Mouse (Mus musculus) c-Kit-positive CD71-positive TER-119-positive erythroid progenitor cells, embryonic 14.5 days (primary cell): Measurements from ENCODE around the gene Ddc.
A peak's percentile ranks its signal among the peaks of the same experiment; 100 is the strongest.

ENCODE experiments used
- DNase-seq: peaks from one replicate; pipeline ENCODE4 v3.0.0-alpha.2; 2013; ENCODE audit warnings: low spot score

The Ddc gene

GRCm38 (mm10) chr11:11823980-11824911 lies 73.7 kb downstream of the Ddc start:
- DNase-seq: no peak

DNA sequence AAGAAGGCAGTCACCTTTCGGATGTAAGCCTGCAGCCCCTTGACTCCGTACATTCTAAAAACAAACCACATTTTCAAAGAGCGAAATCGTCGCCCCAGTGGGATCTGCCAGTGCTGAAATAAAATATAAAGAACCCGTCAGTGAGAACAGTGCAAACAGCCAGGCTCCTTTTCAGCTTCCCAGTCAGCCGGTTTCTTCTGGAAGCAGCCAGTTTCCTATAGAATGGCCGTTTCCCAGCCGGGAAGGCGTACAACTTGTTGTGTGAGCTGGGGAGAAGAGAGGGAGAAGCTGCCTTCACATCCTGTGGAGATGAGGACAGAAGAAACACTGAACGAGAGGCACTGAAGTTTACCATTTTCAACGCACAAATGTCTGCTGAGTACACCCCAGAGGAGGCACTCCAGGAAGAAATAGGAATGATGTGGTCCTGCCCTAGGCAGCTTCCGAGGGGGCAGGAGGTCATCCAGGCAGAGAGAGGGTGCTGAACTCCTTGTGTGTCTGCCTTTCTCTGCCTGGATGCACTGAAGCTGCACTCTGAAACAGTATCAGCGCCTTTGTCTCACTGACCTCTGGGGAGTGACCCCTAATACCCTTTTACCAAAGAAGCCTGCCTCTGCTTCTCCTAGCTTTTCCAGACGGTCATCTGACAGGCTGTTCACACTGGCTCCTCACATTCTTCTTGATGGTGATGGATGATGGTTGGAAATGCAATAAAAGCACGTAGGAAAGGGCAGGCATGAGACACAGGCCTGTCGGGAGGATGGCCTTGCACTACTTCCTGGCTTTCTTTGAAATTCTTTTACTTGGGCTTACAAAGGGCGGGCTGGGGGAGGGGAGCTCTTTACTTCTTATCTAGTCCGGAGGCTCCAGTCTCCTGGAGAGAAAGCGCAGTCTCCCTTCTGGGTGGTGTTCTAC lies 75.5 kb downstream of the Ddc start:
- DNase-seq: peak; percentile 57

DNA sequence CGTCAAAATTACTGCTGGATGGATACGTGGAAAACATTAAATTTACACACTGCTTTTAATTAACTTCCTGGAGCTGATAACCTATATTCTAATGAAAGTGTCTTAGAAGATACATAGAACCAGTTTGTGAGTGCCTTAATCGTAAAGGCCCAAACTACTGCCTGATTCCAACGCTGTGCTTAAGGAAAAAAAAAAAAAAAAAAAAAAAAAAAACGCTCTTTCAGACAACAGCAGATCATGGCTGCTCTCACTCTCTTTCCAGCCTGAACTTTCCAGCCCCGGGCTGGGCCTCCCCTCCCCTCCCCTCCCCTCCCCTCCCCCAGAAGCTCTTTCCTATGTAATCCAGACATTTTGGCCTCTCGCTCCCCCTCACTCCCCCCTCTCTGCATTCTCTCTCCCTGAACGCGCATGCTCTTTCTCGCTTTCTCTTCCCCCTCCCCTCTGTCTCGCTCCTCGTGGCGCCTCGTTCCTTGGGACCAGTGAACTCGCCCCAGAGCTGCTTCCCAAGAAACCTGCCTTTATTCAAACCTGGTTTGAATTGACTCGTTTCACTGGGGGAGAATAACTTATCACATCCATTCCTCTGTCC lies 76.5 kb downstream of the Ddc start:
- no peak for DNase-seq

GRCm38 (mm10) chr11:11820737-11821136 lies 77.2 kb downstream of the Ddc start:
- DNase-seq: no peak

GRCm38 (mm10) chr11:11820251-11820650 lies 77.7 kb downstream of the Ddc start:
- DNase-seq: peak; percentile 95

DNA sequence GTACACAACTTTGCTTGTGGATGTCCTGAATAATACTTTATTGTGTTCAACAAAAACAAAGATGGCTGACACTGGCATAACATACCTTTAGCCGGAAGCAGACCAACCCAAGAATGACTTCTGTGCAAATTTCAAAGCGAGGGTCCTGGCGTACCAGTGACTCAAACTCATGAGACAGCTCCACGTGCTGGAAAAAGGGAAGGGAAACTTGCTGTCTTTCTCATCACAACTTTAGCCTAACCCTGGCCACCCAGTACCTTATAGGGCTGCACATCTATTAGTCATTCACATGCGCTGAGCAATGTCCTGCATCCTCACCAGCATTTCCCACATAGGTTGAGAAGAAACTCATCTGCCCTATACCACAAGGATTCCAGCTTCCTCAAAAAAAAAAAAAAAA lies 78.7 kb downstream of the Ddc start:
- no peak for DNase-seq

DNA sequence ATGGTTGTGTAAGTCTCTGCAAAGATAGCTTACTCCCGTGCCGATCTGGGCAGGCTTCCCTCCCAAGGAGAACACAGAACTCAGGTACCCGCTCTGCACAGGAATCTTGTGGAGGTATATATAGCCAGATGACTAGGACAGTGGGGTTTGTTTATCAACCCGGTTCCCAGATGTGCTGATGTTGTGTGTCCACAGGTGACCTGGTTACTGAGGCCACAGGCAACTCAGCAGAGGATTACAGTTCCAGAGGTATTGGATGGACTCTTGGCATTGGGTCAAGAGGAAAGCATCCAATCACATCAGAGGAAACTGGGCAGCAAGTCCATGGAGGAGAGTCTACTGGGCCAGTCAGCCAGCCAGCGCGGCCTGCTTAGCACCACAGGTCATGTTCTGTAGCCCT lies 79.1 kb downstream of the Ddc start:
- no peak for DNase-seq

- peak; percentile 80 for DNase-seq
Measured at GRCm38 (mm10) chr11:11815737-11816136, 82.2 kb downstream of the Ddc start.

DNA sequence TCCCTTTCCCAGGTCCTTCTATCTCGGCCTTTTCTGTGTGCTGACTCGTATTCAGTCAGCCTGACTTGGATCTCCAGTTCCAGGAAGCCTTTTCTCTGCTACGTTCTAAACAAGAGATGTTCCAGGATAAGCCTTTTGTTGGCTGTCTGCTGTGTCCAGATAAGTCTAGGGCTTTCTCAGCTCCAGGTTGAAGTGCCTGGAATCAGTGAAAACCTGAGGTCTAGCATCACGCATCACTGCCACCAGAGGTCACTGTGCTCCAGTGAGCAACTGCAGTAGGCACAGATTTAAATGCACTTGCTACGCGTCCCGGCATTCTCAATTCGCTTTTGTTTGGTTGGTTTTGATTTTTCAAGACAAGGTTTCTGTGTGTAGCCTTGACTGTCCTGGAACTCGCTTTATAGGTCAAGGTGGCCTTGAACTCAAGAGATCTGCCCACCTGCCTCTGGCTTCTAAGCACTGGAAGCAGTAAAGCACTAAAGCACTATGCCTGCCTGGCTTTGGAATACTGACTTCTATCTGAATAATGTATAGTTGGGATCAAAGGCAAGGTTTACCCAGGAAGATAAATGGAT lies 86.0 kb downstream of the Ddc start:
- DNase-seq: peak; percentile 96

DNA sequence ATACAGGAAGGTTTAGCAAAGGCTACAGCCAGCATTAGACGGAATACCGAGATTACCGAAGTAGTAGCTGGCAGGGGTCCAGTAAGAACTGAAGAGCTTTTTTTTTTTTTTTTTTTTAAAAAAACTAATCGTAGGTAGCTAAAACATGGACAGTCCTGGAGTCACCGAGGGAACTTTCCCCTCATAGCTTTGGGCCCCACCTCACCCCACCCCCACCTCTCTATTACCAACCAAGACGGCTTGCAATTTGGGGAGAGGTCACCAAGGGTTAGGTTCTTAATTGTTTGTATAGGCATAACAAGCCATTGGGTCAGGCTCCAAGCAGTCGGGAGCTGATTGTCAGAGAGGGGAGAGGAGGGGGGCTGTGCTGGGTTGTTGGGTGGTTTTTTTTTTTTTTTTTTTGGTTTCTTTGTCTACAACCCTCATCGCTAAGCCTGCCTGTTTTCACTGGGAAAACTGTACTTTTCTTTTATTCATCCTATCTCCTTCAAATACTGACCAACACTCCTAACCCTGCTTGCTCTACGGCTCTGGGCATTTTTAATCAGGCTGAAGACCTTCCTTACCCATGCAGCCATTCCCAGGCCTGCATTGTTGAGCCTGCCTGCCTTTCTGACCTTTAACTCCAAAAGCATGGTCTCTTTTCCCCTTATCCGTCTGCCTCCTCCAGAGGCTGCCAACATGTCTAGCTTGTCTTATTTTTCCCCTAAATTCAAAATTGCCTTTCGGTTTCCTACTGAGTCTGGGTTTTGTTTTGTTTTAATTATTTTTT lies 88.4 kb downstream of the Ddc start:
- no peak for DNase-seq

DNA sequence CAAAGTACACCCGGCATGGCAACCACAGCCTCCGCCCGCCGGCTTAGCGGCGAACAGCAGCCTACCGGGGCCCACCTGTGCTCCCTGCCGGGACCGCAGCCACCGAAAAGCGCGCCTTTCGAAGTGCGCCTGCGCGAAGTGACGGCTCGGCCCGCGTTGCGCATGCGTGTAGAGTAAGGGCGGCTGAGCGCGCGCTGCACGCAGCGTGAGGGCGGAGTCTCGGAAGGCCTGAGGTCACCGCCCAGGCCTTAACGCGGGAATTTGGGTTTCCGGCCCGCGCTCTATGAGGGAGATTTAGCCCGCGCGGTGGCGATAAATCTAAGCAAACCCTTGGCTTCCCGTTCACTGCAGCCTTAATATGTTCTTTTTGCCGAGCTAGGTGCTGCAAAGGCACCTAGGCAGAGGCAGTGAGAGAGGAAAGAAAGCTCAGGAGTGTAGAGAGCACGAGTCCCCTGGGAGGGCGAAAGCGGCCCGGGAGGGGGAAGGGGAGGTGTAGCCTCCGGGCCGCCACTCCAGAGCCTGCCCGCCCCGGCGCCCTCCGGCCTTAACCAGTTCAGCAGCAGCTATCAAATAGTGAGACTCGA lies 89.0 kb downstream of the Ddc start, which contains the start of gene Fignl1:
Gene Fignl1, minus strand, starts transcription at position 143 of the 584 bp plus-strand sequence.
- peak; percentile 97 for DNase-seq

- no peak for DNase-seq
Measured at GRCm38 (mm10) chr11:11808035-11808819, 89.7 kb downstream of the Ddc start.

DNA sequence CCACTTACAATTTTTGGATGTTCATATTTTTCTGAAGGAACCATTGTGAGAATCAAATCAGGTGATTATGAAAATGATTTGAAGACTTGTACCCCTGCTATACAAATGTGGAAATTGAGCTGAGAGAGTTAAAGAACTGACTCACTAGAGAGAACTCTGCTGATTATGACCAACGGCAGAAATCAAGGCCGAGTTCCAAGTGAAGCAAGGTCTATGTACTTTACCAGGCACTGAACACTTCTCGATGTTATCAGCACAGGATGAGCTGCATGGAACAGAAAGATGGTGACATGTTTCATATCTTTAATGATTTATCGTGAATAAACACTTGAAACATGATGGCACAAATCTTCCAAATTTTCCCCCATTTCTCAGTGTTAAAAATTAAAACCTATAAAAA lies 92.0 kb downstream of the Ddc start:
- no peak for DNase-seq

- no peak for DNase-seq
Measured at GRCm38 (mm10) chr11:11804421-11804820, 93.5 kb downstream of the Ddc start.

GRCm38 (mm10) chr11:11801067-11801466 lies 96.9 kb downstream of the Ddc start:
- DNase-seq: no peak

GRCm38 (mm10) chr11:11800304-11800703 lies 97.6 kb downstream of the Ddc start:
- no peak for DNase-seq

DNA sequence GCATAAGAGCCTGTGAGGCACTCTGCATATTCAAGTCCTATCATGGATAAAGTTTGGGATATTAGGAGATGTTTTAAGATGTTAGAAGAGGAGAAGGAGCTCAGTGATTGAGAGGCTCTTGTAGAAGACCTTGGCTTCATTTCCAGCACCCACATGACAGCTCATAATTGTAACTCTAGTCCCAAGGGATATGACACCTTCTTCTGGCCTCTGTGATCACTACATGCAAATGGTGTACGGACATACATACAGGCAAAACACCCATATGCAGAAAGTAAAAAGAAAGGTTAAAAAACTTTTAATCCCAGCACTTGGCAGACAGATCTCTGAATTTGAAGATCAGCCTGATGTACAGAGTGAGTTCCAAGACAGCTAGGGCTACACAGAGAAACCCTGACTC lies 99.3 kb downstream of the Ddc start:
- no peak for DNase-seq

DNA sequence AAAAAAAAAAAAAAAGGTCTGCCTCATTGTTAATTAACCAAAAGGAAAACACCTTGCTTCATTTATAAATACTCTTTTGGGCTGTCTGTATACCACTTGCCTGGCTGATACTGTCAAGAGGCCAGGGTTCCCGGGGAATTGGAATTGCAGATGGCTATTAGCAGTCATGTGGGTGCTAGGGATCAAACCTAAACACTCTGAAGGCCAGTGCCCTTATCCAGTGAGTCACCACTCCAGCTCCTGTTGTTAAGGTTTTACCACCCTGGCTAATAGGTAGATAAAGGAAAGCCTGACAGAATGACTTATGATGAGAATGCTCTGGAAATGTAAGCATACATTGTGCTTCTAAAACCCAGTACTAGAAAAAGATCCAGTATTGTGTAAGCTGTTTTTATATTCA lies 103.3 kb downstream of the Ddc start:
- DNase-seq: no peak

DNA sequence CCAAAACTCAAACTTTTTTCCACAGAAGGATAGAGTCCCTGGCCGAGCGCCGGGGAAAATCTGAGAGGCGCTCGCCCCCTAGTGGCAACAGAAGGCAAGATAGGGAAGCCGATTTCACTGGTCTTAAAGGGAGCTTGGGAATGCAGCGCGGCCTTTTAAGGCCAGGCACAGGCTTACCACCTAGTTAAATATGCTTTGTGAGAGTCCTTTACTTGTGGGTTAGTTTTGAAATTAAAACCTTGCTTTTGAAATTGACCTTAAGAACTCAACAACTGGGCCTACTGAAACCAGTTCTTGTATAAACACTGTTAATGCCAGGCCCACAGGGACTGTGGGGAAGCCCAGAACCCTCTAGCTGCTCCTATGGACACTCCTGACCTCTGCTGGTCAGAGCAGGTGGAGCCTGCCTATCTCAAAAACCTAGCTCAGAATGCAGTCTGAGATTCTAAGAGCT lies 109.4 kb downstream of the Ddc start:
- DNase-seq: peak; percentile 77

- DNase-seq: no peak
Measured at GRCm38 (mm10) chr11:11785457-11785856, 112.5 kb downstream of the Ddc start.
